Mouse (Mus musculus): ENCODE measurements around the gene Ccdc14.

DNA sequence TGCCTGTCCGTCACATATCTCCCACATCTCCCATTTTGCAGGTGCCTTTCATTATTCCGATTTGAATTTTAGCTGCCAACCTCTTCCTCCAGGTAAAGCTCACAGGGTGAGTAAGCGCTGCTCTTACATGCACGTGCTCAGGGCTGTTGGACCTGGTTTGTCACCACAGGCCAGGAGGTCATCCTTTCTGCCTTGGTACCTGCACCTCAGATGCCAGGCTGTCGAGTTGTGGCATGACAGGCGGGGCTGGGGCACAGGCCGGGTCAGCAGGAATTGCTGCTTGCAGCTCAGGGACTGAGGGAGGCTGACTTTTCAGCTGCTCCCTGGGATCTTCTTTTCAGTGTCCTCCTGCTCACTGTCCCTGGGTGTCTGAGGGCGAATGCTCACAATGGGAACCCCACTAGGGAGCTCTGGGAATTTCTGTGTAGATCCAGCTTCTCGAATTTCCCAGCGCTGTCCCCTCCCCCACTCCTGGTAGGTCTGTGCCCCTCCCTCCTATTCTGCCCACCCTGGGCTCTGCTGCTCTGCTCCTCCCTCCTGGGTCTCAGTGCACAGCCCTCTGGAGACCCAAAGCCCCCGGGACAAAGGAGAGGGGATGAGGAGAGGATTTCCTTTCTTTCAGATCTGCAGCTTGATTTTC, 57.8 kb downstream of the Ccdc14 start:
- TF ChIP-seq CTCF (IDR thresholded peaks at IDR 0.05; ENCODE audit: control insufficient read depth, insufficient read depth, insufficient replicate concordance, low read depth, low read length): no peak
- TF ChIP-seq POLR2A (IDR thresholded peaks at IDR 0.05; ENCODE audit: control insufficient read depth, low read depth, low read length): no peak

All from testis, adult 2 months (tissue).